Mouse (Mus musculus): Measurements from ENCODE around the gene Irf2. TPM values are rescaled to one million over a fixed set of nuclear protein-coding genes. Genes with fewer than 3 reads are reported as not detected.

Irf2 gene
- polyA plus RNA-seq, 1 experiment: 10.1 TPM

DNA sequence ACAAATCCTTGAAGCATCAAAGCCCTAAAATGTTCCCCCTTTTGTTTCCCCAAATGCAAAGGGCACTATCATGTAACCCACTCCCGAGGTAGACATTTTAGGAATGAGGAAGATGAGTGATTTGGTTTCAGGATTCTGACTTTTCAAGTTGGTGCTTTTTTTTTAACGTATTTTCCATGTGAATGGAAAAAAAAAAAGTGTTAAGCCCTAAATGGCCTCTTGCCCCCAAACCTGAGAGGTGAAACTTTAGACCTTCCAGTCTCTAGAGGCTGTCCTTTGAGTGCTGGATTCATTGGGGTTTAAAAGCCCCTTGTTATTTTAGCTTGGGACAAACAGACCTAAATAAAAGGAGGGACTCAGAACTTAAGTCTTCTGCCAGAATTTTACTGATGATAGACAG, 109.9 kb downstream of the Irf2 start:
- Histone ChIP-seq H3K27me3 (ENCODE audit: control insufficient read depth, insufficient read depth, low read length) (no peaks in the 10 kb centered on the region), H3K4me1 (ENCODE audit: control insufficient read depth, insufficient read depth, low read length) (0 out of 2 replicates have a peak, but pooled peaks cover 2% of the 10 kb centered on the region), H3K27ac (ENCODE audit: control insufficient read depth, insufficient read depth, low read depth, low read length) (no peak overlapping the region), H3K4me3 (ENCODE audit: control insufficient read depth, low read depth, low read length) (no peak overlapping the region), H3K36me3 (ENCODE audit: control insufficient read depth, insufficient read depth, low read length) (no peaks in the 10 kb centered on the region)
- no peak for TF ChIP-seq POLR2A (IDR thresholded peaks at IDR 0.05; ENCODE audit: control insufficient read depth, low read depth, low read length)

DNA sequence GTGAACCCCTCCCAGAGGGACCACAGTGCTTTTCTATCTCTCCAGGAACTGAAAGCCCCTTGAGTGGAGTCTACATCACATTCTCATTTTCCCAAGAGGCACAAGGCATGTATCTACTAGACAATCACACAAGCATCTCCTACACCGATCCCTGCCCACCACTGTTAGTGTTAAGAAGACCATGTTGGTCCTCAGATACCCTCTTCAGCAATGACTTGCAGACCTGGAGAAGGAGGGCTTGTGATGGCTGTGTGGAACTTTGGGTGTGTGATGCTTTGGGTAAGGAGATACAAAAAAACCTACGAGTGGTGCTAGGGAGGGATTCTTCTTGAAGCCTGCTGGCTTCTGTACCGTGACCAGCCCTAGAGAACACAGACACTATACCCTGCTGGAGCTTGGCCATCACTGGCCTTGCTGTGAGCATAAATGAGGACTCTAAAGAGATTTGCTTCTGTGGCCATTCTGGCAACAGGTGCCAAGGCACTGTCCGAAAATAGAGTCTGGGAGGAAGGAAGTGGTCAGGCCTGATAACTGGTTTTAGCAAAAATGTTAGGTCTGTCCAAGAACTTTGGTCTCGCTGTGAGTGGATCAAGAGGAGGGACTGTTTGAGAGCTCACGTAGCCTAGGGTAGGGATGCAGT, 110.8 kb downstream of the Irf2 start:
- H3K4me3 ChIP-seq (ENCODE audit: control insufficient read depth, low read depth, low read length): no peak overlapping the region
- no peaks in the 10 kb centered on the region for H3K27me3 ChIP-seq (ENCODE audit: control insufficient read depth, insufficient read depth, low read length)
- H3K36me3 ChIP-seq (ENCODE audit: control insufficient read depth, insufficient read depth, low read length): no peaks in the 10 kb centered on the region
- H3K27ac ChIP-seq (ENCODE audit: control insufficient read depth, insufficient read depth, low read depth, low read length): no peak overlapping the region
- H3K4me1 ChIP-seq (ENCODE audit: control insufficient read depth, insufficient read depth, low read length): no peaks in the 10 kb centered on the region
- no peak for TF ChIP-seq POLR2A (IDR thresholded peaks at IDR 0.05; ENCODE audit: control insufficient read depth, low read depth, low read length)
- no peak for TF ChIP-seq CTCF (IDR thresholded peaks at IDR 0.05; ENCODE audit: control insufficient read depth, insufficient read depth, insufficient replicate concordance, low read depth, low read length)

DNA sequence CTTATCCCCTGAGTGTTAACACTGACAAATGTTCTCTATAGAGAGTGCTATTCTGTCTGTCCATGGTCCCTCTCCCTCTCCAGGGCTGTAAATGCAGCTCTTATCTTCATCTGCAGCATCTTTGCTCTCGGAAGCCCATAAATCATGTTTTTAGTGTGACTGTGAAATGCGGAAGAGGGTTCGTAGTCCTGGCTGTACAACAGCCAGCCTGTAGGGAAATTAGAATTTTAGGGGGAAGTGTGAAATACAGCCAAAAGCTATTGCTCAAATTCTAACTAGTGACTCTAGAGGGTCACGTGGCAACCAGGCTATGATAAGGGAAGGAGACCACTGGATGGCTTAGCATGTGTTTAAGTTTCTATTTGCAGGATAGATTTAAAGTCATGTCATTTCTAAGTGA, 112.0 kb downstream of the Irf2 start:
- Histone ChIP-seq H3K4me1 (ENCODE audit: control insufficient read depth, insufficient read depth, low read length) (no peaks in the 10 kb centered on the region), H3K4me3 (ENCODE audit: control insufficient read depth, low read depth, low read length) (no peak overlapping the region), H3K36me3 (ENCODE audit: control insufficient read depth, insufficient read depth, low read length) (no peaks in the 10 kb centered on the region), H3K27ac (ENCODE audit: control insufficient read depth, insufficient read depth, low read depth, low read length) (no peak overlapping the region), H3K27me3 (ENCODE audit: control insufficient read depth, insufficient read depth, low read length) (no peaks in the 10 kb centered on the region)
- TF ChIP-seq CTCF (IDR thresholded peaks at IDR 0.05; ENCODE audit: control insufficient read depth, insufficient read depth, insufficient replicate concordance, low read depth, low read length) (no peak), POLR2A (IDR thresholded peaks at IDR 0.05; ENCODE audit: control insufficient read depth, low read depth, low read length) (no peak)

DNA sequence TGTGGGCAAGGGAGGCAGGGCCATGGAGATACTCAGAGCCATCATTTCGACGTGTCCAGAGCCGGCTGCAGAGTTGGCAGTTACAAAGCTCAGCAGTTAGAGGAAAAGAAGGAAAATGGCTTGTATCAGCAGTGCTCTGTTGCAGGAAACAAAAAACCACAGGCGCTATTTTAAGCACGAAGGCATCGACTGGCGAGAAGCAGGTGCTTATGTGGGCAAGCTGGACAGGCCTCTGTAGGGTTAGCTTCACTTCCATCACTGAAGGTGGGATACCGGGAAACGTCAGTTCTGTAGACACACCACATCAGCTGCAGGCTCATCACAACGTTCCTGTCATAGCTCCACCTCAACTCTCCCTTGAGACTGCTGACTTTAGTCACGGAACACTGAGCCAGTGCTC, 112.8 kb downstream of the Irf2 start:
- TF ChIP-seq POLR2A (IDR thresholded peaks at IDR 0.05; ENCODE audit: control insufficient read depth, low read depth, low read length) (no peak), CTCF (IDR thresholded peaks at IDR 0.05; ENCODE audit: control insufficient read depth, insufficient read depth, insufficient replicate concordance, low read depth, low read length) (no peak)
- H3K4me3 ChIP-seq (ENCODE audit: control insufficient read depth, low read depth, low read length): no peak overlapping the region
- no peaks in the 10 kb centered on the region for H3K36me3 ChIP-seq (ENCODE audit: control insufficient read depth, insufficient read depth, low read length)
- H3K27ac ChIP-seq (ENCODE audit: control insufficient read depth, insufficient read depth, low read depth, low read length): no peak overlapping the region
- H3K27me3 ChIP-seq (ENCODE audit: control insufficient read depth, insufficient read depth, low read length): no peaks in the 10 kb centered on the region
- no peaks in the 10 kb centered on the region for H3K4me1 ChIP-seq (ENCODE audit: control insufficient read depth, insufficient read depth, low read length)

DNA sequence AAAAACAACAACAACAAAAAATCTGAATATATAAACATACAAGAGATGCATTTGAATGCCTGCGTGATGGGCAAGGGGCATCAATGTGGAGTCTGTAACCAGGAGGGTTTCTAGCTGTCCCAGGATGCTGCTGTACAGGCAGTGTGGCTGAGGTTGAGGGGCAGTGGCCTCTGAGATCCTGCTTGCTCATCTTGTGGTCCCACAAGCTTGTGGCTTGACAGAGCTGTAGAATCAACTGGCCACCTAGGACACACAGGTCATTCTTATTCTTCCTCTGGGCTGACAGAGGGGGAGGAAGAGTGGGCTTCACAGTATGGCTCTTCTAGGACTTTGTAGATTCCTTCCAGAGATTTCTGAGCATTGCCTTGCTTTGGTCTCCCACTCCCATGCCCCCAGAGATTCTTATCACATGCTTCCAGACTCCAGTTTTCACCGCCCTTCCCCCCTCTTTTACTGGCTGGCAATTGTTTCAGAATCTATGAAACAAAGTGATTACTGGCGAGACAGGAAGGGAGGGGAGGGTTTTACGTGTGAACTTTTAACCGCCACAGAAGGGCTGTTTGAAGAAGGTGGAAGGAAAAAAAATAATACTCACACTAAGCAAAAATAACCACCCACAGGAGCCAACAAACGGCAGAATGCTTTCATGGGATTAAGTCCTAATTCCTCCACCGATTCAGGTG, 119.8 kb downstream of the Irf2 start:
- no peak overlapping the region for H3K4me3 ChIP-seq (ENCODE audit: control insufficient read depth, low read depth, low read length)
- H3K36me3 ChIP-seq (ENCODE audit: control insufficient read depth, insufficient read depth, low read length): no peaks in the 10 kb centered on the region
- H3K4me1 ChIP-seq (ENCODE audit: control insufficient read depth, insufficient read depth, low read length): peaks cover 4% of the 10 kb centered on the region
- TF ChIP-seq CTCF (IDR thresholded peaks at IDR 0.05; ENCODE audit: control insufficient read depth, insufficient read depth, insufficient replicate concordance, low read depth, low read length) (no peak), POLR2A (IDR thresholded peaks at IDR 0.05; ENCODE audit: control insufficient read depth, low read depth, low read length) (no peak)
- H3K27ac ChIP-seq (ENCODE audit: control insufficient read depth, insufficient read depth, low read depth, low read length): no peak overlapping the region
- no peaks in the 10 kb centered on the region for H3K27me3 ChIP-seq (ENCODE audit: control insufficient read depth, insufficient read depth, low read length)

DNA sequence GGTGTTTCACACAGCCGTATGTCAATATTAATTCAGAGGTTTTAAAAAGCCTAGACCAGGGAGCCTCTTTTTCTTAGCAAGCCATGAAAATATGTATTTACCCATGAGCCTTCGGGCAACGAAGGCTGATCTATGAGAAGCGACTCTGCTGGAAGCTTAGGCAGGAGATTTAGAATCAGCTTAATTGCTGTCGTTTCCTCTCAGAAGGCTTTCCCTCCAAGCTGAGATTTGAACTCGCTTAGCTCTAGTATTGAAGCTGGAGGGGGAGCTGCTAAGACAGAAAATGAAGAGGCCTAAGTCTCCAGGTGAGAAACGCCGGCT, 120.3 kb downstream of the Irf2 start:
- Histone ChIP-seq H3K4me1 (ENCODE audit: control insufficient read depth, insufficient read depth, low read length) (peaks cover 4% of the 10 kb centered on the region), H3K27me3 (ENCODE audit: control insufficient read depth, insufficient read depth, low read length) (no peaks in the 10 kb centered on the region), H3K27ac (ENCODE audit: control insufficient read depth, insufficient read depth, low read depth, low read length) (no peak overlapping the region), H3K36me3 (ENCODE audit: control insufficient read depth, insufficient read depth, low read length) (no peaks in the 10 kb centered on the region), H3K4me3 (ENCODE audit: control insufficient read depth, low read depth, low read length) (no peak overlapping the region)
- no peak for TF ChIP-seq CTCF (IDR thresholded peaks at IDR 0.05; ENCODE audit: control insufficient read depth, insufficient read depth, insufficient replicate concordance, low read depth, low read length)

DNA sequence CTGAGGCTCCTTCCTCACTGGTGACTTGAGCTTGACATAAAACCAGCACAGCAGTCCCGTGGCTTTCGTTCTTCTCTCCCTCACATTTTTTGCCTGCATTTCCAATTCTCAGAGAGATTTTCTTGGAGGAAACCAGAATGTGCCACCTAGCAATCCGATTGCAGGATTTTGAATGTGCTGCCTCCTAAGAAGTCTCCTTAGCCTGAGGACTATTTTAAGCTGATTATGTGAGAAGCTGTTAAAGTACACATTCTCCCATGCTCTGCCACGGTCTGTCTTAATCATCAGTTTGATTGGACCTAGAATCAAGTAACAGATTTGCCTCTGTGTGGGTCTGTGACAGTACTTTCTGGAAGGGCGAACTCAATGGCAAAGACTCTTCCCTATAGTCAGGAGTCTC, 123.0 kb downstream of the Irf2 start:
- no peaks in the 10 kb centered on the region for H3K36me3 ChIP-seq (ENCODE audit: control insufficient read depth, insufficient read depth, low read length)
- H3K27ac ChIP-seq (ENCODE audit: control insufficient read depth, insufficient read depth, low read depth, low read length): no peak overlapping the region
- no peak for TF ChIP-seq CTCF (IDR thresholded peaks at IDR 0.05; ENCODE audit: control insufficient read depth, insufficient read depth, insufficient replicate concordance, low read depth, low read length)
- TF ChIP-seq POLR2A (IDR thresholded peaks at IDR 0.05; ENCODE audit: control insufficient read depth, low read depth, low read length): no peak
- no peaks in the 10 kb centered on the region for H3K27me3 ChIP-seq (ENCODE audit: control insufficient read depth, insufficient read depth, low read length)
- H3K4me3 ChIP-seq (ENCODE audit: control insufficient read depth, low read depth, low read length): no peak overlapping the region
- peaks cover 4% of the 10 kb centered on the region for H3K4me1 ChIP-seq (ENCODE audit: control insufficient read depth, insufficient read depth, low read length)
